Mouse (Mus musculus) myocyte (in vitro differentiated cells): ENCODE measurements around the gene Aip. TPM values are rescaled to one million over a fixed set of nuclear protein-coding genes. Genes with fewer than 3 reads are reported as not detected.

Experiments used
- H3K27me3 ChIP-seq: one replicate; pipeline ENCODE4 v1.6.1; 2011; ENCODE audit not compliant: control insufficient read depth, insufficient read depth, insufficient read length
- H3K36me3 ChIP-seq: one replicate; pipeline ENCODE4 v1.6.1; 2011; ENCODE audit not compliant: control insufficient read depth, insufficient read depth
- H3K4me2 ChIP-seq: one replicate; pipeline ENCODE4 v1.6.1; 2011; ENCODE audit warnings: low read depth, control low read depth
- H3K4me3 ChIP-seq: one replicate; pipeline ENCODE4 v1.5.1; 2011; ENCODE audit warnings: mild to moderate bottlenecking, control low read depth, moderate library complexity
- H3K79me2 ChIP-seq: one replicate; pipeline ENCODE4 v1.6.1; 2011; ENCODE audit not compliant: control insufficient read depth, insufficient read depth
- H3ac ChIP-seq: one replicate; pipeline ENCODE4 v1.6.1; 2011; ENCODE audit not compliant: control insufficient read depth, insufficient read length
- CEBPB ChIP-seq: IDR thresholded peaks from 2 replicates; pipeline ENCODE4 v1.6.1; 2011; ENCODE audit warnings: mild to moderate bottlenecking, moderate library complexity; ENCODE audit not compliant: poor library complexity, insufficient read depth, severe bottlenecking
- E2F4 ChIP-seq: IDR thresholded peaks from one replicate; pipeline ENCODE4 v1.6.1; 2011; ENCODE audit warnings: mild to moderate bottlenecking, control low read depth, moderate library complexity; ENCODE audit not compliant: insufficient read depth
- MAX ChIP-seq: IDR thresholded peaks from one replicate; pipeline ENCODE4 v1.6.1; 2011; ENCODE audit warnings: low read depth, mild to moderate bottlenecking, control low read depth
- MYOD1 ChIP-seq, 3 experiments: IDR thresholded peaks; one replicate each; pipeline ENCODE4 v1.6.1; 2011; ENCODE audit warnings: control low read depth in 2 of 3, low read depth in 2 of 3, mild to moderate bottlenecking in 2 of 3, moderate library complexity in 1 of 3; ENCODE audit not compliant: insufficient read length in 2 of 3, control insufficient read depth in 1 of 3
- MYOG ChIP-seq, 3 experiments: IDR thresholded peaks; one replicate each; pipeline ENCODE4 v1.6.1; 2011; ENCODE audit warnings: control low read depth in 2 of 3, low read depth in 2 of 3, mild to moderate bottlenecking in 2 of 3; ENCODE audit not compliant: insufficient read length in 2 of 3, control insufficient read depth in 1 of 3, insufficient read depth in 1 of 3
- POLR2A ChIP-seq: IDR thresholded peaks from one replicate; pipeline ENCODE4 v1.6.1; 2011; ENCODE audit warnings: low read depth, mild to moderate bottlenecking, control low read depth, moderate library complexity; ENCODE audit not compliant: insufficient read length
- POLR2AphosphoS2 ChIP-seq: IDR thresholded peaks from one replicate; pipeline ENCODE4 v1.6.1; 2011; ENCODE audit warnings: low read depth, control low read depth; ENCODE audit not compliant: insufficient read length
- REST ChIP-seq: IDR thresholded peaks from one replicate; pipeline ENCODE4 v1.6.1; 2011; ENCODE audit warnings: mild to moderate bottlenecking, control low read depth, moderate library complexity; ENCODE audit not compliant: insufficient read depth, insufficient read length
- SRF ChIP-seq: IDR thresholded peaks from one replicate; pipeline ENCODE4 v1.6.1; 2011; ENCODE audit warnings: low read depth; ENCODE audit not compliant: control insufficient read depth, insufficient read length
- TCF12 ChIP-seq: IDR thresholded peaks from one replicate; pipeline ENCODE4 v1.6.1; 2011; ENCODE audit warnings: mild to moderate bottlenecking, control low read depth; ENCODE audit not compliant: poor library complexity, insufficient read depth, severe bottlenecking
- TCF3 ChIP-seq: IDR thresholded peaks from one replicate; pipeline ENCODE4 v1.6.1; 2011; ENCODE audit warnings: low read depth, control low read depth; ENCODE audit not compliant: insufficient read length
- USF1 ChIP-seq: IDR thresholded peaks from one replicate; pipeline ENCODE4 v1.6.1; 2011; ENCODE audit warnings: low read depth, mild to moderate bottlenecking, control low read depth, moderate library complexity
- polyA plus RNA-seq: library from polyadenylated mRNA; unstranded; fragments of >200 nt; fragmentation: generic; extraction: Trizol; gene quantifications from one replicate; pipeline ENCODE4 v1.2.1, GENCODE M21; 2012; ENCODE audit warnings: missing spikeins

The Aip gene
- polyA plus RNA-seq, 1 experiment: 250 TPM

DNA sequence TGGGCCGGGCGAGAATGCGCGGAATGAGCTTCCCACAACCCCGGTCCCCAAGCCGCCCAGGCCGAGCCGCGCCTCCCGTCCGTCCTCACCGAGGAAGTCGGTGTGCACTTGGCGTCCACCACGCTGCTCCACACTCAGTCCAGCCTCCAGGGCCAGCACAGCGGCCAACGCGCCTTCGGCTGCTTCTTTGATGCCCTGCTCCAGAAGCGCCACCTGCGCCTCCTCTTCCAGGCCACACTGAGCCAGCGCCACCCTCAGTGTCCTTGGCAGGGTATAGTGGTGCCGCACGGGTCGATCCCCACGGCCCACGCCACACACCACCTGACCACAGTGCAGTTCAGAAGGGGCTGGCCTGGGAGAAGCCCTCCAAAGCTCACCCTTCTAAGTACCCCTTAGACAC is 44.2 kb upstream of the Aip start:
- Histone ChIP-seq H3K4me2 (peak overlapping the region; percentile 92), H3ac (peak overlapping the region; percentile 27), H3K4me3 (peak overlapping the region; percentile 27), H3K27me3 (no peaks in the 10 kb centered on the region), H3K79me2 (no peaks in the 10 kb centered on the region), H3K36me3 (no peaks in the 10 kb centered on the region)
- no peak for TF ChIP-seq POLR2A
- TF ChIP-seq SRF: no peak
- peak in 1 of 3 experiments; percentile 19 for TF ChIP-seq MYOD1 (IDR thresholded peaks at IDR 0.05; ENCODE audit: control insufficient read depth in 1 of 3, insufficient read length in 2 of 3, low read depth in 2 of 3)

DNA sequence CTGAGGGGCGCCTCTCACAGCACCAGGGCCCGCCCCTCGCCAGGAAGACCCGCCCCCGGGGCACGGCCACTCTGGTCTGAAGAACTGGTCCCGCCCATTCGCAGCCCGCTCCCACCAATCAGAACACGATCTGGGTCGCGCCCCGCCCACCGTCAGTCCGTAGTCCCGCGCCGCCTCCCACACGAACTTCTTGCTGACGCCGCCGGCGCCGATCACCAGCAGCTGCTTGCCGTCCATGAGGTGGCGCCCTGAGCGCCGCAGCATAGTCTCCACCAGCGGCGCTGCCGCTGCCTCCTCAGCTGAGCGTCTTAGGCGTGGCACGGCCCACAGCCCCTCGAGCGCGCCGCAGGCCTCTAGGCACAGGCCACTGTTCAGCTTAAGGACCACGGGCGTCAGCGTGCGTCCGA is 43.7 kb upstream of the Aip start:
- no peaks in the 10 kb centered on the region for H3K27me3 ChIP-seq
- H3K79me2 ChIP-seq: no peaks in the 10 kb centered on the region
- peak overlapping the region; percentile 27 for H3K4me3 ChIP-seq
- peak overlapping the region; percentile 27 for H3ac ChIP-seq
- H3K36me3 ChIP-seq: no peaks in the 10 kb centered on the region
- TF ChIP-seq MAX (no peak), TCF3 (no peak), POLR2AphosphoS2 (peak; percentile 96), USF1 (no peak), MYOD1 (IDR thresholded peaks at IDR 0.05; ENCODE audit: control insufficient read depth in 1 of 3, insufficient read length in 2 of 3, low read depth in 2 of 3) (peak in 2 of 3 experiments; percentile 57 to 85), POLR2A (peak; percentile 86), MYOG (IDR thresholded peaks at IDR 0.05; ENCODE audit: control insufficient read depth in 1 of 3, insufficient read depth in 1 of 3, insufficient read length in 2 of 3, low read depth in 2 of 3) (peak; percentile 39 to 87 (median 71))
- peak overlapping the region; percentile 92 for H3K4me2 ChIP-seq

DNA sequence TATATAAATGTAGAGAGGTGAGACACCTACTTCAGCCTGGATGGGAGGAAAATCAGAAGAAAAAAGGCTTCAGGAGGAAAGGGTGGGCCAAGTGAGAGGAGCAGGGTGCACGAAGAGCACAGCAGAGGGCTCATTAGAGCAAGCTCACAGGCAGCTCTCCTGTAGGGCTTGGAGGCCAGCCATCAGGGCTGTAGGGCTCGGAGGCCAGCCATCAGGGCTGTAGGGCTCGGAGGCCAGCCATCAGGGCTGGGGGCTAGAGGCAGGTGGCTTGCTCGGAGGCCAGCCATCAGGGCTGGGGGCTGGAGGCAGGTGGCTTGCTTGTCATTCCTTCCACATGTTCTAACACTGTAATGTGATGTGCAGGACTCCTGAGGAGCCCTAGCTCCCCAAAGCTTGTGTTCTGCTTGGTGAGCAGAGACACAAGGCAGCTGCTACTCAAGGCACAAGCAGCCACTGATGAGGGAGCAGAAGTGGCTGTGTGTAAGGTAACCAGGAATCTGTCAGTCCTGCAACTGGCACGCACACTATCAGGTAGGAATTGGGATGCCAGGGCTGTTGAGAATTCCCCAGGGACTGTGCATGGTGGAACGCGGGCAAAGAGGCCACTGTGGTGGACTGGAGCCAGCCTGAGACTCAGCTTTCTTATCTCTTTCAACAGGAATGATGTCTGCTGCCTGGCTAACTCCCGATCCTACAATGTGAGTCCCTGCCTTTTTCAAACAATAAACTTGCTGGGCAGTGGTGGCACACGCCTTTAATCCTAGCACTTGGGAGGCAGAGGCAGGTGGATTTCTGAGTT is 41.2 kb upstream of the Aip start:
- peaks cover 11% of the 10 kb centered on the region for H3K79me2 ChIP-seq
- no peaks in the 10 kb centered on the region for H3K36me3 ChIP-seq
- H3K4me3 ChIP-seq: no peak overlapping the region
- no peak overlapping the region for H3ac ChIP-seq
- H3K27me3 ChIP-seq: no peaks in the 10 kb centered on the region
- TF ChIP-seq MYOG (IDR thresholded peaks at IDR 0.05; ENCODE audit: control insufficient read depth in 1 of 3, insufficient read depth in 1 of 3, insufficient read length in 2 of 3, low read depth in 2 of 3): no peak
- no peak for TF ChIP-seq TCF12
- no peak for TF ChIP-seq SRF
- no peak for TF ChIP-seq USF1
- no peak for TF ChIP-seq MAX
- no peak for TF ChIP-seq REST
- TF ChIP-seq TCF3: no peak
- no peak for TF ChIP-seq CEBPB
- no peak for TF ChIP-seq POLR2A
- TF ChIP-seq MYOD1 (IDR thresholded peaks at IDR 0.05; ENCODE audit: control insufficient read depth in 1 of 3, insufficient read length in 2 of 3, low read depth in 2 of 3): no peak
- no peak for TF ChIP-seq E2F4
- TF ChIP-seq POLR2AphosphoS2: no peak
- H3K4me2 ChIP-seq: no peak overlapping the region

DNA sequence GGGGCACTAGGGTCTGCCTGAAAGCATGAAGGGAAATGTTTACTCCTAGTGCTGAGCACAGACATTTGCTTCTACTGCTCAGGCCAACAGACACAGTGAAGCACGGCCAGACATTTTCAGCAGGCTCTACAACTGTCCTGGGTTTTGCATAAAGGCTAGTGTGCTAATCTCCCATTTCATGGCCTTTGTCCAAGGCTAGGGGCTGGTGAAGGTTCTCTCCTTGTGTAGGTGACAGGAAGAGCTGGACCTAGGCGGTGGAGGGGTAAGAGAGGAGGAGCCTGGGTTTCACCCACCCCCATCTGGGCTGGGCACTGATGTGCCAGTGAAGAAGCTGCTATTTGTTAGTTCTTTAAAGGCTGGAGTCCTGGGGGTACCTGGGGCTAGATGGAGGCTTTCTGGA is 39.1 kb upstream of the Aip start:
- TF ChIP-seq USF1: no peak
- TF ChIP-seq E2F4: no peak
- TF ChIP-seq CEBPB: no peak
- TF ChIP-seq SRF: no peak
- TF ChIP-seq MYOG (IDR thresholded peaks at IDR 0.05; ENCODE audit: control insufficient read depth in 1 of 3, insufficient read depth in 1 of 3, insufficient read length in 2 of 3, low read depth in 2 of 3): no peak
- Histone ChIP-seq H3ac (no peak overlapping the region), H3K27me3 (no peaks in the 10 kb centered on the region), H3K4me2 (no peak overlapping the region), H3K4me3 (no peak overlapping the region), H3K36me3 (peaks cover 7% of the 10 kb centered on the region), H3K79me2 (peaks cover 13% of the 10 kb centered on the region)

DNA sequence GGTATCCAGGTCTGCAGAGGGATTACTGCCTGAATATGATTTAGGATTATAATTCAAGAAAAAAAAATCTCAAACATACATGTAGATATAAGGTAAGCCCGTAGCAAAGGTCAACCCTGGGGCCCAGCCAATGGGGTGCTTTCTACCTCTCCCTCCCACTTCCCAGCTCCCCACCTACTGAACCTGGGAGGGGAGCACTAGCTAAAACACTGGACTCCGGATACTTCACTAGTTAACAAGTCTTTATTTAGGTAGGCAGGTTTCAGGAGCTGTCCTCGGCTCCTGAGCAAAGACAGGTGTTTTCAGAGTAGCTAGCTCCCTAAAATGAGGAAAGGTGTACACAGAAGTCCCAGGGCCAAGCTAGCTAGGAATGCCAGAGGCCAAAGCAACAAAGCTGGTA is 38.4 kb upstream of the Aip start:
- Histone ChIP-seq H3ac (no peak overlapping the region), H3K36me3 (peaks cover 10% of the 10 kb centered on the region), H3K4me2 (peak overlapping the region; percentile 96), H3K27me3 (no peaks in the 10 kb centered on the region), H3K79me2 (peaks cover 13% of the 10 kb centered on the region), H3K4me3 (peak overlapping the region; percentile 54)
- TF ChIP-seq POLR2AphosphoS2: no peak
- TF ChIP-seq MYOG (IDR thresholded peaks at IDR 0.05; ENCODE audit: control insufficient read depth in 1 of 3, insufficient read depth in 1 of 3, insufficient read length in 2 of 3, low read depth in 2 of 3): no peak
- no peak for TF ChIP-seq REST
- TF ChIP-seq SRF: no peak
- TF ChIP-seq MAX: no peak
- TF ChIP-seq MYOD1 (IDR thresholded peaks at IDR 0.05; ENCODE audit: control insufficient read depth in 1 of 3, insufficient read length in 2 of 3, low read depth in 2 of 3): no peak
- no peak for TF ChIP-seq CEBPB
- TF ChIP-seq TCF3: no peak
- TF ChIP-seq USF1: no peak
- no peak for TF ChIP-seq POLR2A
- no peak for TF ChIP-seq TCF12
- TF ChIP-seq E2F4: no peak
